Mouse (Mus musculus): ENCODE data around the gene Lrrc51. TPM values are rescaled to one million over a fixed set of nuclear protein-coding genes. Genes with fewer than 3 reads are reported as not detected.
A peak's percentile ranks its signal among the peaks of the same experiment; 100 is the strongest.

Lrrc51 gene
- polyA plus RNA-seq, 1 experiment from 2014 or later = 13.4 TPM

DNA sequence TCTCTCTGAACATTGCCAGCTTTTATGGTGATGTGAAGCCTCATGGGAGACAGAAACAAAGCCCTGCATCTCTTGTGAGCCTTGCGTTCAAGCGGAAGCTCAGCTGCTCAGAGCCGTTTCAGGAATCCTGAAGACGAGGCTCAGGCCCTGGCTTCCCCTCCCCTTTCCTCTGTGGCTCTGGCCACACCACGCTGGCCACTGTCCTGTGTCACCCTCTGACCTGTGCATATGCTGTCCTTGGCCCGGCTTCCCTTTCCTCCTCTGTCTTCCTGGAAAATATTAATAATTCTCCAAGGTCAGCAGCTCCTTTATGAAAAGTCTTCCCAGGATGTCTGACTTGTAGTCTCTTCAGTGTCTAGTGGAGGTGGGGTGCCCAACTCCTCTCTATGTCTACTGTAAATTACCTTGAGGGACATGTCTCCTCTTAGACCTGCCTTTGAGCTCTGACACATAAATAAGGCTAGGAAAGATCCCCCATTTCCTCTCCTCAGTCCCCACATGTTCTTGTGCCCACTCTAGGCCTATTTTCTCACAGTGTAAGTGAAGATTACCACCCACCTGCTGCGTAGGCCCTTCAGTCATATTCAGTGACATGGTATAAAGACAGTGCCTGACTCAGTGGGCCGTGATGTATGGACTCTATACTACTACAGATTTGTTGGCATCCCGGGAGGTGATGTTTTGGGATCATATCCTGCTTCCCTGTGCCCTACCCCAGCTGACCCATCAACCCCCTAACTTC lies 51.1 kb downstream of the Lrrc51 start:
- no peak overlapping the region for H3K9ac ChIP-seq (ENCODE audit: low read depth, low read length)
- WGBS = 62% methylated on average over 9 of the region's 9 CpGs
- ATAC-seq = no peak
- H3K27me3 ChIP-seq (ENCODE audit: control insufficient read depth, insufficient read depth, low read depth, low read length) = no peaks in the 10 kb centered on the region
- H3K4me1 ChIP-seq (ENCODE audit: control insufficient read depth, insufficient read depth, low read length) = no peaks in the 10 kb centered on the region
- H3K4me3 ChIP-seq (ENCODE audit: low read depth, low read length) = no peak overlapping the region
- H3K36me3 ChIP-seq (ENCODE audit: control insufficient read depth, insufficient read depth, low read length) = no peaks in the 10 kb centered on the region
- H3K9me3 ChIP-seq (replicated peaks; ENCODE audit: control insufficient read depth, low read length, poor library complexity, severe bottlenecking) = no peaks in the 10 kb centered on the region
- no peak overlapping the region for H3K4me2 ChIP-seq (ENCODE audit: low read length)
- H3K27ac ChIP-seq (ENCODE audit: low read length) = no peak overlapping the region

DNA sequence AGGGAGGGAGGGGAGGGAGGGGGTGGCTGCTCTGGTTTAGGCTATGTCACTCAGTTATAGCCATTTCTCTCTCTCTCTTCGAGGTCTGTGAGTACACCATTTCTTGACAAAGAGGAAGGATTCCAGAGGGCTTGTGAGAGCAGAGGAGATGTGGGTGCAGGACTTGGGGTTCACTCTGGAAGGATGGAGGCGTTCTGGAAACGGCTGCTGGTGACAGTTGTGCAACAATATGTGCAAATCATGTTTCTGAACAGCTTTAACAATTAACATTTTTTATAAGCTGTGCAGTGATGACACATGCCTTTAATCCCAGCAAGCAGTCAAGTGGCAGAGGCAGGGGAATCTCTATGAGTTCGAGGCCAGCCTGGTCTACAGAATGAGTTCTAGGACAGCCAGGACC lies 52.8 kb downstream of the Lrrc51 start:
- no peak for ATAC-seq

DNA sequence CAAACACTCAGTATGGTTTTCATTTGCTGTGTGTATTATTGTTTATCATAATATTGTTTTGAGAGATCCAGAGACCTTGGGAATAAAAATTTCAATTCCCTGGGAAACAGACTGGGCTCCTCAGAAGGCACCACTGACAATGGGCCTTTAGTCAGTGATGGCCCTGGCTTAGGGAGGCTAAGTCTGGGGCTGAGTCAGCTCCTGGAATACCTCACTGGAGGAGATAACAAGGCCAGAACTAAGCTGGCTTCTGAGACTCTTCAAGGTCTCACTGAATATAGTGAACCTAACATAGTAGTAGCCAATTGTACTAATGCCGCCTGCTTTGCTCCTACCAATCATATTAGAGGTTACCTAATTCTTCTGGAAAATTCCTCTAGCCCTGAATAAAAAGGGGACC lies 57.7 kb downstream of the Lrrc51 start:
- no peaks in the 10 kb centered on the region for H3K9me3 ChIP-seq (replicated peaks; ENCODE audit: control insufficient read depth, low read length, poor library complexity, severe bottlenecking)
- no peaks in the 10 kb centered on the region for H3K36me3 ChIP-seq (ENCODE audit: control insufficient read depth, insufficient read depth, low read length)
- no peaks in the 10 kb centered on the region for H3K27me3 ChIP-seq (ENCODE audit: control insufficient read depth, insufficient read depth, low read depth, low read length)
- 97% methylated on average over 1 of the region's 1 CpGs for WGBS
- no peak overlapping the region for H3K4me3 ChIP-seq (ENCODE audit: low read depth, low read length)
- H3K4me2 ChIP-seq (ENCODE audit: low read length) = no peak overlapping the region
- no peak overlapping the region for H3K27ac ChIP-seq (ENCODE audit: low read length)
- no peaks in the 10 kb centered on the region for H3K4me1 ChIP-seq (ENCODE audit: control insufficient read depth, insufficient read depth, low read length)
- no peak for ATAC-seq
- no peak overlapping the region for H3K9ac ChIP-seq (ENCODE audit: low read depth, low read length)

More for the DNA sequence above, 52.8 kb downstream of the Lrrc51 start:
- no peak overlapping the region for H3K4me3 ChIP-seq (ENCODE audit: low read depth, low read length)
- H3K9ac ChIP-seq (ENCODE audit: low read depth, low read length) = no peak overlapping the region
- no peaks in the 10 kb centered on the region for H3K36me3 ChIP-seq (ENCODE audit: control insufficient read depth, insufficient read depth, low read length)
- no peak overlapping the region for H3K4me2 ChIP-seq (ENCODE audit: low read length)
- no peak overlapping the region for H3K27ac ChIP-seq (ENCODE audit: low read length)
- 74% methylated on average over 4 of the region's 4 CpGs for WGBS
- no peaks in the 10 kb centered on the region for H3K27me3 ChIP-seq (ENCODE audit: control insufficient read depth, insufficient read depth, low read depth, low read length)
- H3K4me1 ChIP-seq (ENCODE audit: control insufficient read depth, insufficient read depth, low read length) = no peaks in the 10 kb centered on the region
- no peaks in the 10 kb centered on the region for H3K9me3 ChIP-seq (replicated peaks; ENCODE audit: control insufficient read depth, low read length, poor library complexity, severe bottlenecking)

DNA sequence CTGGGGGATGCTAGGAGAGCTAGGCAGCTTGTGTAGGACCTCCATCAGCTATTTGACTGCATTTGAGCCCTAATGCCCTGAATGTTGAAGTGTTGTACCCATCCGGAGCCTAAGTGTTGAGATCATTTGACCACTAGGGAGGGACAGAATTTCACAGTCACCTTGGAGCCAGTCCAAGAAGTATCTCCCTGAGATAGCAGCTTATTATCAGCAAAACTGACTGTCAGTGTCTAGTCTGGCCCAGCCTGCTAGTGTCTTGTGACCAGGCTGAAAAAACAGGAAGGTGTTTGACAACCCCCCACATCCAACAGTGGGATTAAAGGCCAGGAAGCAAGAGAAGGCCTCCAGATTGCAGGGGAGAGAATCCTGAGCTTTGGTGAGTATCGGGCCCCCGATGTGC lies 62.4 kb downstream of the Lrrc51 start:
- no peaks in the 10 kb centered on the region for H3K36me3 ChIP-seq (ENCODE audit: control insufficient read depth, insufficient read depth, low read length)
- H3K4me3 ChIP-seq (ENCODE audit: low read depth, low read length) = no peak overlapping the region
- no peak overlapping the region for H3K27ac ChIP-seq (ENCODE audit: low read length)
- H3K9ac ChIP-seq (ENCODE audit: low read depth, low read length) = no peak overlapping the region
- no peaks in the 10 kb centered on the region for H3K4me1 ChIP-seq (ENCODE audit: control insufficient read depth, insufficient read depth, low read length)
- no peaks in the 10 kb centered on the region for H3K9me3 ChIP-seq (replicated peaks; ENCODE audit: control insufficient read depth, low read length, poor library complexity, severe bottlenecking)
- no peaks in the 10 kb centered on the region for H3K27me3 ChIP-seq (ENCODE audit: control insufficient read depth, insufficient read depth, low read depth, low read length)
- WGBS = 92% methylated on average over 3 of the region's 3 CpGs
- H3K4me2 ChIP-seq (ENCODE audit: low read length) = no peak overlapping the region
- ATAC-seq = no peak

DNA sequence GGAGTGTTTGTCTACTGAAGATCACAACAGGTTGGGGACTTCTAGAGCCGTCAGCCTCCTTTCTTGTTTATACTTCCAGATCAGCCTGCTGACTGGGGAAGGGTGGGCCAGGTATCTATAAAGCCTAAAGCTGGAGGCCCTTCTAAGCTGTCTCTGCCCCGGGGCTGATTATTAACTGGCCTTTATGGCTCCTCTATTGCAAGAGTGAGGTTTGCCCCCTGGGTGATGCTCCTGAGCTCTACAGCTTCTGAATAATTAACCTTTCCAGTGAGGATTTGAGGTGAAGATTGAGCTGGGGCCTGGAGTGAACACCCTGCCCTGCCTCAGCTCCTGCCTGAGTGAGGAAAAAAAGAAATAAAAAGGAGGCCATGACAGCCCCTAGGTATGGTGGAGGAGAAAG lies 63.1 kb downstream of the Lrrc51 start, which contains the start of gene Folr1:
Folr1 (minus strand) TSS at position 160 of the 400 bp plus-strand sequence.
- H3K4me1 ChIP-seq (ENCODE audit: control insufficient read depth, insufficient read depth, low read length) = no peaks in the 10 kb centered on the region
- no peak for ATAC-seq
- no peak within 1 kb of the TSS for H3K9ac ChIP-seq (ENCODE audit: low read depth, low read length)
- H3K4me3 ChIP-seq (ENCODE audit: low read depth, low read length) = no peak within 1 kb of the TSS
- 74% methylated on average over 2 of the region's 2 CpGs for WGBS
- H3K9me3 ChIP-seq (replicated peaks; ENCODE audit: control insufficient read depth, low read length, poor library complexity, severe bottlenecking) = no peaks in the 10 kb centered on the region
- H3K36me3 ChIP-seq (ENCODE audit: control insufficient read depth, insufficient read depth, low read length) = no peaks in the 10 kb centered on the region
- H3K27ac ChIP-seq (ENCODE audit: low read length) = no peak within 1 kb of the TSS
- H3K27me3 ChIP-seq (ENCODE audit: control insufficient read depth, insufficient read depth, low read depth, low read length) = no peaks in the 10 kb centered on the region
- H3K4me2 ChIP-seq (ENCODE audit: low read length) = no peak within 1 kb of the TSS

DNA sequence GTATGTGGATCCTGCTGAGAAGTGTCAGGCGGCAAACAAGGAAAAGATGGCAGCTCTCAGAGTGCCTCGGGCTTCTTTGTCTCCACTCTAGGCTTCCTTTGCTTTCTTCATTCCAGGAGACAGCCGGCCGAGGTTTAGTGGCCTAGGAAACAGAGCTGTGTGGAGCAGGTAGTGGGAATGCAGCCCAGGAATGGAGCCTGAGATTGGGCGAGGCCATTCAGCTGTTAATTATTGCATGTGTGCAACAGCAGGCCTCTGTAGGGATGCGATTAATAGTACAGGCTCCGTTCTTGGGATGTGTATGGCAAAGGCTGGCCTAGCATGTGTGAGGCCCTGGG lies 64.6 kb downstream of the Lrrc51 start:
- Histone ChIP-seq H3K9me3 (replicated peaks; ENCODE audit: control insufficient read depth, low read length, poor library complexity, severe bottlenecking) (no peaks in the 10 kb centered on the region), H3K4me2 (ENCODE audit: low read length) (no peak overlapping the region), H3K4me1 (ENCODE audit: control insufficient read depth, insufficient read depth, low read length) (no peaks in the 10 kb centered on the region), H3K36me3 (ENCODE audit: control insufficient read depth, insufficient read depth, low read length) (no peaks in the 10 kb centered on the region), H3K27ac (ENCODE audit: low read length) (peak overlapping the region; percentile 18; the same call in 1 of the 2 replicates), H3K9ac (ENCODE audit: low read depth, low read length) (no peak overlapping the region), H3K27me3 (ENCODE audit: control insufficient read depth, insufficient read depth, low read depth, low read length) (no peaks in the 10 kb centered on the region), H3K4me3 (ENCODE audit: low read depth, low read length) (no peak overlapping the region)
- 0 out of 2 replicates have a peak, but pooled peaks have one; percentile 45 for ATAC-seq
- WGBS = 24% methylated on average over 7 of the region's 7 CpGs

DNA sequence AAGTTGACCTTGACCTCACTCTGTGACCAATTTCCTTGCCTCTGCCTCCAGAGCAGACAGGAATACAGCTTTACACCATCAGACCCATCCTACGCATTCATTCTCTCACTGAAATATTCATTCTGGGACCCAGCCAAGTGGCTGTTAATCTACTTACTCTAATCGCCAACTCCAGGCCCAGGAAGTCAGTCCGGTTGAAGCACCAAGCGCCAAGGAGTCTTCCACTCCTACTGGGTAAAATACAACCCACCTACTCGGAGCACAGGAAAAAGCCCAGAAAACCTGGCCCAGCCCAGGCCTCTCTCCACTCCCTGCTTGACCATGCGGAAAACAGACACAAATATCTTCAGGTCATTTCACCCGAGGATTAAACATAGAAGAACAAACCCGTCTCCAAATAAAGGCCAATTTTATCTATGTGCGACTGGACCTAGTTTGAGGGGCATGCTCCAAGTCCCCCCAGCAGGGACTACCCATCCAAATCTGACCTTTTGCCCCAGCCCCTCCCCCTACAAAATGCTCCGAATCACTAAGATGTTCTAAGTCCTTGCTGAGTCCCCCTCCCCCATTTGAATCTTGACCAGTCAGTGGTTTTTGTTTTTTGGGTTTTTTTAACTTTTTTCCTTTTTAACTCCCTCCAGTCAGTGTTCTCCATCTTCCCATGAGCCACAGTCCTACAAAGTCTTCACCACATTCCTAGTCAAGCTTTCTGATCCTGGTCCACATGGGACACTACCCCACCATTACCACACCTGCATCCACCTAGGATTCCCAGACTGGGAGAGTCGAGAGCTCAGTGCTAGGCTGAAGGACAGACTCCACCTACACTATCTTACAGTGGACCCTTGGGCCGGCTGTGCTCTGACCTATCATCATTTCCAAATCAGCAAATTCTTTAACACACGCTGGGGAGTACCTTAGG lies 65.2 kb downstream of the Lrrc51 start:
- 27% methylated on average over 13 of the region's 13 CpGs for WGBS
- Histone ChIP-seq H3K9ac (ENCODE audit: low read depth, low read length) (no peak overlapping the region), H3K4me2 (ENCODE audit: low read length) (no peak overlapping the region), H3K9me3 (replicated peaks; ENCODE audit: control insufficient read depth, low read length, poor library complexity, severe bottlenecking) (no peaks in the 10 kb centered on the region), H3K27ac (ENCODE audit: low read length) (peak overlapping the region; percentile 18; the same call in 1 of the 2 replicates), H3K4me1 (ENCODE audit: control insufficient read depth, insufficient read depth, low read length) (no peaks in the 10 kb centered on the region), H3K4me3 (ENCODE audit: low read depth, low read length) (no peak overlapping the region), H3K36me3 (ENCODE audit: control insufficient read depth, insufficient read depth, low read length) (no peaks in the 10 kb centered on the region), H3K27me3 (ENCODE audit: control insufficient read depth, insufficient read depth, low read depth, low read length) (no peaks in the 10 kb centered on the region)
- ATAC-seq = 0 out of 2 replicates have a peak, but pooled peaks have one; percentile 3

DNA sequence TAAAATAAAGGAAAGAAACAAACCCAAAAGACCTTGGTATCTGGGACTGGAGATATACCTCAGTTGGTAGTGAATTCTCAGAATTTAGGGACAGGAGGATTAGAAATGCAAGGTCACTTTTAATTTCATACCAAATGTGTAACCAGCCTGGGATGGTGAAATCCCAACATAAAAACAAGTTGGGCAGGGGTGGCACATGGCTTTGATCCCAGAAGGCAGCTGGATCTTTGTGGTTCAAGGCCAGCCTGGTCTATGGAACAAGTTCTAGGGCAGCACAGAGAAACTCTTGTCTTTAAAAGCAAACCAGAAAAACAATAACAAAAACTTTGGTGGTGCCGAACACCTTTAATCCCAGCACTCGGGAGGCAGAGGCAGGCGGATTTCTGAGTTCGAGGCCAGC lies 66.2 kb downstream of the Lrrc51 start:
- no peak for ATAC-seq
- Histone ChIP-seq H3K4me3 (ENCODE audit: low read depth, low read length) (no peak overlapping the region), H3K36me3 (ENCODE audit: control insufficient read depth, insufficient read depth, low read length) (no peaks in the 10 kb centered on the region), H3K9me3 (replicated peaks; ENCODE audit: control insufficient read depth, low read length, poor library complexity, severe bottlenecking) (no peaks in the 10 kb centered on the region), H3K27ac (ENCODE audit: low read length) (no peak overlapping the region), H3K27me3 (ENCODE audit: control insufficient read depth, insufficient read depth, low read depth, low read length) (no peaks in the 10 kb centered on the region), H3K4me2 (ENCODE audit: low read length) (no peak overlapping the region), H3K4me1 (ENCODE audit: control insufficient read depth, insufficient read depth, low read length) (no peaks in the 10 kb centered on the region), H3K9ac (ENCODE audit: low read depth, low read length) (no peak overlapping the region)
- WGBS = 95% methylated on average over 4 of the region's 4 CpGs

Measured in midbrain, embryonic 16.5 days (tissue).